Mouse (Mus musculus): ENCODE results near the gene Gprin2. TPM values are rescaled to one million over a fixed set of nuclear protein-coding genes. Genes with fewer than 3 reads are reported as not detected.

Gprin2 gene
- polyA plus RNA-seq (2015; fragmentation: Nextera tagmentation; extraction: Ambion mirVana) = 4.2 and 6.1 TPM in 2 replicates

DNA sequence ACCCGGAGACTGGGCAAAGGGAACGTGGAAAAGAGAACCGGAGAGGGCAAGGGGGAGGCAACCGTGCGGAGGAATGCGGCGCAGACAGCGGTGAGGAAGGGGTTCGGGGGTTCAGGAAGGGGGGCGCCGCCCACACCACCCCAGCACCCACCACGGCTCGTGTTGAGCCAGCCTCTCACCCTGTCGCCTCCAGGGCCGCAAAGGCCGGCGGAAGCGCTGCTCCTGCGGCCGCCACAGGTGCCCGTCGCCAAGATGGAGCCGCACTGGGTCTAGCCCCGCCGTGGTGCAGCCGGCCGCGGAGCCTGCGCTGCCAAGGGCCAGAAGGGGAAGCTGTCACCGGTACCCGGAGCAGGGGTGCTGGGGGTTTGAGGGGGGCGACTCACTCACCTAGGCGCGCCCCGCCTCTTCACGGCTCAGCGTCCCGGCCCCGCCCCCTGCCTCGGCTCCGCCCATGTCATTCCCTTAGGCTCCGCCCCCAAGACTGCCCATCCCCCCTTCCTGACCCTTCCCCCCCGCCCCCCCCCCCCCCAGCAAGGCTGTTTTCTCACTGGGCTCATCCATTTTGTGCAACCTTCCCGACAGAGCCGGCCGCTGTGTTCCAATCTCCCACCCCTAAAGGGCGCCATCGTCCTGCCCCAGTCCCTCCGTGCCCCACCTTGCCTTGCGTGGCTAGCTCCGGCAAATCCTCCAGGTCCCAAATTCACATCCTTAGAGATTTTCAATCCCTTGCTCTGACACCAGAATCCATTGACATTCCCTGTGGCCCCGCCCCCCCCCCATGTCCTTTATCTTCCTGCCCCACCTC lies at the start of gene Gprin2:
Gprin2 (minus strand) TSS at position 423 of the 805 bp plus-strand sequence.
- Histone ChIP-seq H3K4me2 (ENCODE audit: low read length) (peak within 1 kb of the TSS; percentile 84), H3K9me3 (ENCODE audit: control insufficient read depth, low read length) (no peaks in the 10 kb centered on the region), H3K4me1 (replicated peaks; ENCODE audit: control insufficient read depth, insufficient read depth, low read length) (no peaks in the 10 kb centered on the region), H3K36me3 (ENCODE audit: control insufficient read depth, insufficient read depth) (no peaks in the 10 kb centered on the region), H3K4me3 (replicated peaks; ENCODE audit: low read length) (peak within 1 kb of the TSS; percentile 82), H3K27me3 (replicated peaks; ENCODE audit: control insufficient read depth, insufficient read depth, low read length) (no peaks in the 10 kb centered on the region; the same call in 1 of the 2 replicates), H3K27ac (ENCODE audit: low read length) (peak within 1 kb of the TSS; percentile 24; the same call in 1 of the 2 replicates), H3K9ac (replicated peaks; ENCODE audit: low read depth, low read length) (peak within 1 kb of the TSS; percentile 86)
- WGBS = 4% methylated on average over 41 of the region's 52 CpGs
- peak; percentile 75 for ATAC-seq

DNA sequence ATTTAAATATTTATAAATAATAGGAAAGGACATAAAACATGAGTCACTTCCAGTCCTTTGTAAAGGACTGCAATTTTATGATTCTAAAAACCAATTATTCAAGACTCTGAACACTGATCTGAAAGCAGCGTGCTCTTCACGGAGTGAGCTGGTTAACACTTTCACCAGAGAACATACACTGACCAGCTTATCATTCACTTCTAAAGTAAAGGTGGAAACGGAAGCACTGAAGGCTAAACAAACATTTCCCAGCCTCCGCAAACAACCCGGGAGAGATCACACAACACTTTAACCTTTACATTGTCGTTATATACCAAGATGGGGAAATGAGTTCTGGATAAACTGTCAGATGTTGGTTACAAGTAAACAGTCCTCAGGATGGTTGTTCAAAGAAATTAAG lies 39.2 kb upstream of the Gprin2 start:
- Histone ChIP-seq H3K4me3 (replicated peaks; ENCODE audit: low read length) (no peak overlapping the region), H3K36me3 (ENCODE audit: control insufficient read depth, insufficient read depth) (no peaks in the 10 kb centered on the region), H3K9me3 (ENCODE audit: control insufficient read depth, low read length) (no peaks in the 10 kb centered on the region), H3K27ac (ENCODE audit: low read length) (no peak overlapping the region), H3K4me1 (replicated peaks; ENCODE audit: control insufficient read depth, insufficient read depth, low read length) (peaks cover 3% of the 10 kb centered on the region; the same call in 1 of the 2 replicates), H3K4me2 (ENCODE audit: low read length) (no peak overlapping the region), H3K27me3 (replicated peaks; ENCODE audit: control insufficient read depth, insufficient read depth, low read length) (no peaks in the 10 kb centered on the region), H3K9ac (replicated peaks; ENCODE audit: low read depth, low read length) (no peak overlapping the region)
- ATAC-seq = no peak
- WGBS = 89% methylated on average over 6 of the region's 6 CpGs

DNA sequence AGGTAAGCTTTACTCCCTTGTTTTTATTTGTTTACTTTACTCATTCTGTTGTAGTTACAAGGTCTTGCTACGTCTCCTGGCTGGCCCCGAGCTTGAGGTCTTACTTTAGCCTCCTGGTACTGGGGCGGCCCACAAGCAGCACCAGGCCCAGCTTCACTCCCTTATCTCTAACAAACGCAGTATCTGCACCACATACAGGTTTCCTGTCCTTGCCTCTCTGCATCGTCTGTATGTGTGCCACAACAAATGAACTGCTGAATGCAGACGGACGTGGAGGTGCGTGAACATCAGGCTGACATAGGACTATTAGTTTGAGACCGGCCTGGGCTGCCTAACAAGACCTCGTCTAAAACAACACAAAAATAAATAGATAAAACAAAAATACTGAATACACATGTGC lies 38.8 kb upstream of the Gprin2 start:
- 91% methylated on average over 10 of the region's 10 CpGs for WGBS
- Histone ChIP-seq H3K27me3 (replicated peaks; ENCODE audit: control insufficient read depth, insufficient read depth, low read length) (no peaks in the 10 kb centered on the region), H3K4me2 (ENCODE audit: low read length) (no peak overlapping the region)

DNA sequence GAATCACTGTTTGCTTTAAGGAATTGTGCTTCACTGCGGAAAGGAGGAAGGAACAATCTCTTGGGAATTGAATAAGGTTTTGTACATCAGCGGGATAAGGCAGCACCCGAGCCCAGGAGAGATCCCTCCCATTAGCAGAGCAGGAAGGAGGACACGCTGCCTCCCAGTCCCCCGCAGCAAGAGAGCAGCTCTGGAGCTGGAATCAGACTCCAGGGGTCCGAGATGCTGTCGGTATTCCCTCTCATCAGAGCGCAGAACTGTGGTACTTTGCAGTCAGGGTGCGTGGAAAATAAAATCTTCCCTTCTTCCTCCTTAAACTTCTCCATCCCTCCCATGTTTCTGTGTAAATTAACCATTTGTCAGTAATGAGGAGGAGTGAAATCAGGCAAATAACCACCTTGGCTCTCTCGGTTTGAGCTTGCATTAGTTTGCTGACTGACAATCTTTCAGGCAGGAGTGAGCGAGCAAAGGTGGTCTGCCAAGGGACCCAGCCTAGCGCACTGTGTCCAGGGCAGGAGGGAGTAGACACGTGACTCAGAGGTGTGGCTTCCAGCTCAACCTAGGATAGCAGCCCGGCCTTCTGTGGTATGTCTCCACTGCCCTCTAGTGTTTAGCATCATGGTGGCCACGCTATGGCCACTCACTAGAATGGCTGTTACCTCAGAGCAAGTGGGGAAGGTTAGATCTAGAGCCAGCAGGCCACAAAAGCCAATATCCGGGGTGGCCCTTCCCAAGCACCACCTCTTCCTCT lies 33.4 kb upstream of the Gprin2 start:
- H3K9me3 ChIP-seq (ENCODE audit: control insufficient read depth, low read length) = no peaks in the 10 kb centered on the region
- no peaks in the 10 kb centered on the region for H3K27me3 ChIP-seq (replicated peaks; ENCODE audit: control insufficient read depth, insufficient read depth, low read length)
- H3K27ac ChIP-seq (ENCODE audit: low read length) = no peak overlapping the region
- H3K4me1 ChIP-seq (replicated peaks; ENCODE audit: control insufficient read depth, insufficient read depth, low read length) = peaks cover 3% of the 10 kb centered on the region
- peak overlapping the region; percentile 28 for H3K4me3 ChIP-seq (replicated peaks; ENCODE audit: low read length)
- H3K36me3 ChIP-seq (ENCODE audit: control insufficient read depth, insufficient read depth) = no peaks in the 10 kb centered on the region
- H3K9ac ChIP-seq (replicated peaks; ENCODE audit: low read depth, low read length) = no peak overlapping the region; the same call in 1 of the 2 replicates
- WGBS = 4% methylated on average over 16 of the region's 16 CpGs
- peak overlapping the region; percentile 56 for H3K4me2 ChIP-seq (ENCODE audit: low read length)
- peak; percentile 96 for ATAC-seq

More for the DNA sequence above, 38.8 kb upstream of the Gprin2 start:
- Histone ChIP-seq H3K36me3 (ENCODE audit: control insufficient read depth, insufficient read depth) (no peaks in the 10 kb centered on the region), H3K4me1 (replicated peaks; ENCODE audit: control insufficient read depth, insufficient read depth, low read length) (peaks cover 3% of the 10 kb centered on the region; the same call in 1 of the 2 replicates), H3K9ac (replicated peaks; ENCODE audit: low read depth, low read length) (no peak overlapping the region), H3K27ac (ENCODE audit: low read length) (no peak overlapping the region), H3K9me3 (ENCODE audit: control insufficient read depth, low read length) (no peaks in the 10 kb centered on the region), H3K4me3 (replicated peaks; ENCODE audit: low read length) (no peak overlapping the region)
- ATAC-seq = no peak

DNA sequence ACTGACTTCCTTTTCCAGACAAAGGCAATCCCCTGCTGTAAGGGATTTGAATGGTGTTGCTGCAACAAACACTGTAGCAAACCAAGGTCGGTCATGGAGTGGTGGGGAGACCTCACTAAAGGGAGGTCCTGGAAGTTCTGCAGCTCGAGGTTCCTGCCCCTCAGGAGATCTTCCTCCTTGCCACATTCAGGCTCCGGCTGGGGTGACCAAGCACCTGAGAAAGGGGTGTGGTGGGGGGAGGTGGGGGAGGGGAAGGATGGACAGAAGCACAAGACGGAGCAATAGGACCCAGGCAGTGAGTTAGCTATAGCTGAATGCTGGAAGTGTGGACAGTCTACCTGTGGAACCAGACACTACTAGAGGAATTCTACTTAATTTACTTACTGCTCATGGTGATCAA lies 32.4 kb upstream of the Gprin2 start:
- H3K4me1 ChIP-seq (replicated peaks; ENCODE audit: control insufficient read depth, insufficient read depth, low read length) = peaks cover 3% of the 10 kb centered on the region
- no peak overlapping the region for H3K9ac ChIP-seq (replicated peaks; ENCODE audit: low read depth, low read length)
- H3K4me2 ChIP-seq (ENCODE audit: low read length) = no peak overlapping the region
- H3K36me3 ChIP-seq (ENCODE audit: control insufficient read depth, insufficient read depth) = no peaks in the 10 kb centered on the region
- no peak for ATAC-seq
- no peak overlapping the region for H3K27ac ChIP-seq (ENCODE audit: low read length)
- H3K9me3 ChIP-seq (ENCODE audit: control insufficient read depth, low read length) = no peaks in the 10 kb centered on the region
- H3K27me3 ChIP-seq (replicated peaks; ENCODE audit: control insufficient read depth, insufficient read depth, low read length) = no peaks in the 10 kb centered on the region
- H3K4me3 ChIP-seq (replicated peaks; ENCODE audit: low read length) = no peak overlapping the region
- 71% methylated on average over 4 of the region's 4 CpGs for WGBS

DNA sequence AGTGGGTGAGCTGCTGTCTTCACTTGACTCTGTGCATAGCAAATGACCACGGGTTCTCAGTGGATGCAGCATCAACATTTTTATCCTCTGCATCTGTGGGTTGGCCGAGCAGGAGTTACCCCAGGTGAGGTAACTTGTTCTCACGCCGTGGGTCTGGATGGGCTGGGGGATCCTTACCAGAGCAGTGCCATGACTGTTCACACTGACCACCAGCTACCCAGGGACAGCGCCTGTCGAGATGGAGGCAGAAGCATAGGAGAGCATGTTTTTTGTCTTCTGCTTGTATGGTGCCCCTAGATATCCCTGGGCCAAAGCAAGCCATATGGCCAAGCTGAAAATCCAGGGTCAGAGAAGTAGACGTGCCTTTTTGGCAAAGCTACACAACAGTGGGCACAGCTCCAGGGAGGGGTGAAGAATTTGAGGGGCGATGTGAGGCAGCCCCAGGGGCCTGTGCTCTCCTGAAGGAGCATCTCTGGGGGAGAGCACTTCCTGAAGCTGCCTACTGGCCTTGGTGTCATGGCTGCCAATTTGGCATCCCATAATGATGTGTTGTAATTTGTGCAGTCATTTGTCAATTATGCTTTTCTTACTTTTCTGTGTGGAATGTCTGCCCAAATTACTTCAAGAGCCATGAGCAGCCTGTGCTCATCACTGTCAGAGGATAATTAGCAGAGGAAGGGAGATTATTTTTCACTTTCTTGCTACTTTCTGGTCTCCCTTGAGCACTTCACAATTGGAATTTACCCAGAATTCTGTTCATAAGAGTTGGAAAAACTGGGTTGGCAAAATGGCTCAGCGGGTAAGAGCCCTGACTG lies 31.6 kb upstream of the Gprin2 start:
- Histone ChIP-seq H3K4me3 (replicated peaks; ENCODE audit: low read length) (no peak overlapping the region), H3K27ac (ENCODE audit: low read length) (no peak overlapping the region), H3K9me3 (ENCODE audit: control insufficient read depth, low read length) (no peaks in the 10 kb centered on the region), H3K27me3 (replicated peaks; ENCODE audit: control insufficient read depth, insufficient read depth, low read length) (no peaks in the 10 kb centered on the region), H3K36me3 (ENCODE audit: control insufficient read depth, insufficient read depth) (no peaks in the 10 kb centered on the region), H3K4me1 (replicated peaks; ENCODE audit: control insufficient read depth, insufficient read depth, low read length) (peaks cover 3% of the 10 kb centered on the region), H3K4me2 (ENCODE audit: low read length) (no peak overlapping the region), H3K9ac (replicated peaks; ENCODE audit: low read depth, low read length) (no peak overlapping the region)
- no peak; the same call in 1 of the 2 replicates for ATAC-seq
- WGBS = 73% methylated on average over 9 of the region's 9 CpGs

DNA sequence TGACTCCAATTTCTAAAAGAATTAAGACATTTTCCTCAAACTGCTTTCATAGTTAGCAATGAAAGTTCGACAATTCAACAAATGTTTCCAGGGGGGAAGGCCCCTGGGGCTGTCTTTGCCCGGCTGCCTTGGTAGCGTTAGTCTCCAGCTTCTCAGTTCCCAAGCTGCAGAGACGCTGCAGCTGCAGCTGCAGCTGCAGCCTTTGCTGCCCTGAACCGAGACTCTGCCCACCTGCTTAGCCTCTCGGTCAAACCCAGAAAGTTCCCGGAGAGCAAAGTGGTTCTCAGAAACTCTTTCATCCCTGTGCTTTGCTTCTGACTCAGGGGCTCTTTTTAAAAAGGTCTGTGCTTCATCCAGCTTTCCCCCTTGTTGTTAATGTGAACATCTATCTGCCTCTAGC lies 30.9 kb upstream of the Gprin2 start:
- Histone ChIP-seq H3K4me3 (replicated peaks; ENCODE audit: low read length) (no peak overlapping the region), H3K4me1 (replicated peaks; ENCODE audit: control insufficient read depth, insufficient read depth, low read length) (peaks cover 3% of the 10 kb centered on the region), H3K9me3 (ENCODE audit: control insufficient read depth, low read length) (no peaks in the 10 kb centered on the region), H3K36me3 (ENCODE audit: control insufficient read depth, insufficient read depth) (no peaks in the 10 kb centered on the region), H3K27me3 (replicated peaks; ENCODE audit: control insufficient read depth, insufficient read depth, low read length) (no peaks in the 10 kb centered on the region), H3K4me2 (ENCODE audit: low read length) (no peak overlapping the region), H3K9ac (replicated peaks; ENCODE audit: low read depth, low read length) (no peak overlapping the region), H3K27ac (ENCODE audit: low read length) (no peak overlapping the region)
- WGBS = 54% methylated on average over 7 of the region's 7 CpGs
- no peak for ATAC-seq

DNA sequence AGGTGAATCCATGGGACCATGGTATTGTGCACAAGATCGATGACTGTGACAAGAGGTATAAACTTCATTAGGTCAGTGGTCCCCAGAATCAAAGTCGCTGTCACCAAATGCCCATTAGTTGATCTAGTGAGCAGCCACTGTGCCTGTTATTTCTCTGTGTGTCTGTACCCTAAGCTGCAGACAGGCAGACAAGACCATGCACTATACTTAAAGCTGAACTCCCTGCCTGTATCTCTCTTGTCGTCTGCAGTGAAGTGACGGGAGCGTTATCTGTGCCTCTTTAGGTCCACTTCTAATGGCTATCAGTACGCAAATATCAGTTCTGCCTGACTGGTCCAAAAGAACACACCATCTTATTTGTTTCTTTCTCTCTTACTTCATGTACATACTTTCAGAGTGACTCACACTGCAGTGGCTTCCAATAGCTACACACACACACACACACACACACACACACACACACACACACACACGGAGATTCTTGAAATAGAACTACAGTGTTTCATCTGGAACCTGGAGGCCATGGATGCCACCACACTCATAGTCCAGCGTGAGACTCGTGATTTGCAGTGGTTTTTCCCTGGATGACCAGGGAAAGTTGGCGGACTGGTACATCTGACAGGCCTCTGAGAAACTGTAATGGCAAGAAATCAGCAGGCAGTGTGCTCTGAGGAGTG lies 27.5 kb upstream of the Gprin2 start:
- H3K4me1 ChIP-seq (replicated peaks; ENCODE audit: control insufficient read depth, insufficient read depth, low read length) = no peaks in the 10 kb centered on the region; the same call in 1 of the 2 replicates
- 81% methylated on average over 10 of the region's 10 CpGs for WGBS
- no peaks in the 10 kb centered on the region for H3K36me3 ChIP-seq (ENCODE audit: control insufficient read depth, insufficient read depth)
- H3K9ac ChIP-seq (replicated peaks; ENCODE audit: low read depth, low read length) = no peak overlapping the region
- H3K27me3 ChIP-seq (replicated peaks; ENCODE audit: control insufficient read depth, insufficient read depth, low read length) = no peaks in the 10 kb centered on the region
- H3K4me2 ChIP-seq (ENCODE audit: low read length) = no peak overlapping the region
- ATAC-seq = no peak
- no peak overlapping the region for H3K27ac ChIP-seq (ENCODE audit: low read length)
- no peaks in the 10 kb centered on the region for H3K9me3 ChIP-seq (ENCODE audit: control insufficient read depth, low read length)
- no peak overlapping the region for H3K4me3 ChIP-seq (replicated peaks; ENCODE audit: low read length)
